Mouse (Mus musculus): ENCODE data around the gene Usf3. TPM values are rescaled to one million over a fixed set of nuclear protein-coding genes. Genes with fewer than 3 reads are reported as not detected.

Usf3 gene
- polyA plus RNA-seq, 1 experiment: 12.0 TPM

DNA sequence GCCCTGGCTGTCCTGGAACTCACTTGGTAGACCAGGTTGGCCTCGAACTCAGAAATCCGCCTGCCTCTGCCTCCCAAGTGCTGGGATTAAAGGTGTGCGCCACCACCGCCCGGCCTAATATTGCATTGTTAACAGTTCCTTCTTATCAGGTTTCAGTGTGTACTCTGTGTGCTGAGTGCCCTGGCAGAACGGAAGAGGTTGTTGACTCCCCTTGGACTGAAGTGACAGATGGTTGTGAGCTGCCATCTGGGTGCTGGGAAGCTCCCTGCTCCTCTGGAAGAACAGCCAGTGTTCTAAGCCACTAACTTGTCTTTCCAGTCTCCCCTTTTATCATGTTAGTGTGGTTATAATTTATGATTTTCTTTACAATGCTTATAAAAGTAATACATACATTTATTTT, 31.3 kb downstream of the Usf3 start:
- Histone ChIP-seq H3K27ac (ENCODE audit: control insufficient read depth, insufficient read depth, low read depth, low read length, poor library complexity) (no peak overlapping the region), H3K4me3 (replicated peaks; ENCODE audit: control insufficient read depth, low read depth, low read length) (no peak overlapping the region), H3K4me1 (ENCODE audit: control insufficient read depth, insufficient read depth, low read length) (peaks cover under 1% of the 10 kb centered on the region; the same call in 1 of the 2 replicates)
- TF ChIP-seq POLR2A (IDR thresholded peaks at IDR 0.05; ENCODE audit: borderline replicate concordance, control insufficient read depth, low read depth, low read length): no peak
- TF ChIP-seq CTCF (IDR thresholded peaks at IDR 0.05; ENCODE audit: control insufficient read depth, insufficient read depth, low read length): no peak
- 87% methylated on average over 6 of the region's 6 CpGs for WGBS

DNA sequence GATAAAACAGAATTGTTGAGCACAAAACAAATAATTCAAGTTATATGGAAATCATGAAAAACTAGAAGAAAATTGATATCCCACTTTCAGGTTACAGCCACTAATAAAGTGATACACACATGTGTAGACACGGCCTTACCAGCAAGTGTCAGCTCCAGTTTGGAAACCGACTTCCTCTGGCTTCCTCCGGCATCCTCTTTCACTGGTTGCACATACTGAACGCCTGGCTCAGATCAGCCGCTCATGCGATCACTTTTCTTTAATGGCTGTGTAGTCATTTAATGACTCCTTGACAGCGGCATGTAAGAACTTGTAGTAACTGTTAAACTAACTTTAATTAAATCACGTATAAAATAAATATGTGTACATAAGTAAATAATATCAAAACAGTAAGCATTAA, 32.9 kb downstream of the Usf3 start:
- Histone ChIP-seq H3K4me3 (replicated peaks; ENCODE audit: control insufficient read depth, low read depth, low read length) (no peak overlapping the region), H3K4me1 (ENCODE audit: control insufficient read depth, insufficient read depth, low read length) (no peaks in the 10 kb centered on the region; the same call in 1 of the 2 replicates), H3K27ac (ENCODE audit: control insufficient read depth, insufficient read depth, low read depth, low read length, poor library complexity) (no peak overlapping the region)
- 82% methylated on average over 8 of the region's 8 CpGs for WGBS
- TF ChIP-seq POLR2A (IDR thresholded peaks at IDR 0.05; ENCODE audit: borderline replicate concordance, control insufficient read depth, low read depth, low read length): no peak
- no peak for TF ChIP-seq CTCF (IDR thresholded peaks at IDR 0.05; ENCODE audit: control insufficient read depth, insufficient read depth, low read length)

DNA sequence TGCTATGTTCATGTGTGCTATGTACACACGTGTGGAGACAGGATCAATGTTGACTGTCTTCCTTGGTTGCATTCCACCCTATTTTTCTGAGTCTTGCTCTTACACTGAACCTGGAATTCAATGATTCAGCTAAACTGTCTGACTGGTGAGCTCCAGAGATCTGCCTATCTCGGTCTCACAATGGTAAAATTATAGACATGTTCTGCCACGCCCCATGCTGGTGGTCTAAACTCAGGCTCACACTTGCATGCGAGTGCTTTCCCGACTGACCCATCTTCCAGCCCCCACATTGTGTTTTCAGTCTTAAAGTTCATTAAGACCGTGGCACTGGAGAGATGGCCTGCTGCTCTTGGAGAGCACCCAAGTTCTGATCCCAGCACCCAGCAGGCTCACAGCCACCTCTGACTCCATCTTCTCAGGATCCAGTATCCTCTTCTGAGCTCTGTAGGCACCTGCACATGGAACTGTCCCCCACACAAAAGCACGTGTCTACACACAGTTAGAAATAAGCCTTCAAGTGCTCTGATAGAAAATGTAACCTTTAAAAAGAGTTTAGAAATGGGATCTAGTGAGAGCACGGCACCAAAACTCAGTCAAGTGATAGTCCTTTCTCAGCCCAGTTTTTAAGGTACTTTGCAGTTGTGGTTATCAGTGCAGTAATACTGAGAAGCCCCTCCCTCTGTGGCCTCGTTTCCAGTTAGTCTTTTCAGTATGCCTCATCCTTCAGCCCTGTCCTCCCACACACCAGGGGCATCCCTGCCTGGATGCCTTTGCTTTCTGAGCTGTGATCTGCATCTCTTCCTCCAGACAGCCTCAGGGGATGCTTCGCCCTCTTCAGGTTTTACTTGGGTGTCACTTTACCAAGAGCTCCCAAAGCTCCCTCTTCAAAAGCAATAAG, 37.4 kb downstream of the Usf3 start:
- no peaks in the 10 kb centered on the region for H3K4me1 ChIP-seq (ENCODE audit: control insufficient read depth, insufficient read depth, low read length)
- WGBS: 71% methylated on average over 10 of the region's 10 CpGs
- TF ChIP-seq CTCF (IDR thresholded peaks at IDR 0.05; ENCODE audit: control insufficient read depth, insufficient read depth, low read length): no peak
- no peak overlapping the region for H3K27ac ChIP-seq (ENCODE audit: control insufficient read depth, insufficient read depth, low read depth, low read length, poor library complexity)
- H3K4me3 ChIP-seq (replicated peaks; ENCODE audit: control insufficient read depth, low read depth, low read length): no peak overlapping the region

DNA sequence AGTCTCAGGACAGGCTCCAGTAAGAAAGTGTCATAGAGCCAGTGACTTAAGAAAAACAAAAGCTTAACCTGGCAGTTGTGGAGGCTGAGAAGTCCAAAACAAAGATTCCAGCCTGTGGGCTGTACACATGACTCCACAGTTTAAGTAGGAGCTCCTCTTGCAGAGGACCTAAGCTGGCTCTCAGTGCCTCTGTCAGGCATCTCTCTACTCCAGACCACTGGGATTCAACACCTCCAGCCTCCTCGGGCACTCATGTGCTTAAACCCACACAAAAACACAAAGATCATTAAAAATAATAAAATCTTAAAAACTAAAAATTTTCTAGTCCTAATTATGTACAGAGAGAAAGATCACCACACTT, 38.0 kb downstream of the Usf3 start:
- WGBS: 87% methylated on average over 1 of the region's 1 CpGs
- no peak overlapping the region for H3K27ac ChIP-seq (ENCODE audit: control insufficient read depth, insufficient read depth, low read depth, low read length, poor library complexity)
- H3K4me3 ChIP-seq (replicated peaks; ENCODE audit: control insufficient read depth, low read depth, low read length): no peak overlapping the region
- TF ChIP-seq POLR2A (IDR thresholded peaks at IDR 0.05; ENCODE audit: borderline replicate concordance, control insufficient read depth, low read depth, low read length): no peak
- no peak for TF ChIP-seq CTCF (IDR thresholded peaks at IDR 0.05; ENCODE audit: control insufficient read depth, insufficient read depth, low read length)
- H3K4me1 ChIP-seq (ENCODE audit: control insufficient read depth, insufficient read depth, low read length): no peaks in the 10 kb centered on the region

DNA sequence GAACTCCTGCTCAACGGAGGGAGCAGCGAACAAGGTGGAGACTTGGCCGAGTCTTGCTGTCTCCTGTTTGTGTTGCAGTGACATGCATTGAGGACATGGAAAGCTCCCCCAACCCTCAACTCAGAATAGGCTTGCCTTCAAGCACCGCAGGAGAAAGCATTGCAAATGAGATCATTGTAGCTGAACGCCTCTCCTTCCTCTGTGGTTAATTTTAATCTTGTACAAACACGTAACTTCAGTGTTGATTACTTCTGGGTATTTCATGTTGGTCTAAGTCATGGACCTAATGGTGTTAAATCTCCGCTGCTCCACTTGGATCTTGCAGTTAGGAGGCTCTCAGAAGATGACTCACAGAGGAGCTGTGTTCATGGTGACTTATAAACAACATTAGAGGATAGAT, 39.7 kb downstream of the Usf3 start:
- H3K4me3 ChIP-seq (replicated peaks; ENCODE audit: control insufficient read depth, low read depth, low read length): no peak overlapping the region
- H3K27ac ChIP-seq (ENCODE audit: control insufficient read depth, insufficient read depth, low read depth, low read length, poor library complexity): no peak overlapping the region
- WGBS: 84% methylated on average over 7 of the region's 7 CpGs
- TF ChIP-seq CTCF (IDR thresholded peaks at IDR 0.05; ENCODE audit: control insufficient read depth, insufficient read depth, low read length) (no peak), POLR2A (IDR thresholded peaks at IDR 0.05; ENCODE audit: borderline replicate concordance, control insufficient read depth, low read depth, low read length) (no peak)
- no peaks in the 10 kb centered on the region for H3K4me1 ChIP-seq (ENCODE audit: control insufficient read depth, insufficient read depth, low read length)

DNA sequence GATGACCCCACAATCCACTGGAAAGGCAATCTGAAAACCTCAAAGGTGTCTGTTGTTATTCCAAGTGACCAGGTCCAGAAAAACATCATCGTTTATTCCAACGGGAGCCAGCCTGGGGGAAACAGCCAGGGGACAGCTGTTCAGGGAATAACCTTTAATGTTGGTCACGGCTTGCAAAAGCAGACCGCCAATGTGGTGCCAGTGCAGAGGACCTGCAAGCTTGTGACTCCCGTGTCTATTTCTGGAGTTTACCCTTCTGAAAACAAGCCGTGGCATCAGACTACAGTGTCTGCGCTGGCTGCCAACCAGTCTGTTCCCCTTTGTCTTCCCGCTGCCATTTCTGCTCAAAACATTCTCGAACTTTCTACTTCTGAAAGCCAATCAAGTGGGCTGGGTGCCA, 42.5 kb downstream of the Usf3 start:
- H3K4me3 ChIP-seq (replicated peaks; ENCODE audit: control insufficient read depth, low read depth, low read length): no peak overlapping the region
- TF ChIP-seq POLR2A (IDR thresholded peaks at IDR 0.05; ENCODE audit: borderline replicate concordance, control insufficient read depth, low read depth, low read length) (no peak), CTCF (IDR thresholded peaks at IDR 0.05; ENCODE audit: control insufficient read depth, insufficient read depth, low read length) (no peak)
- WGBS: 94% methylated on average over 9 of the region's 9 CpGs

DNA sequence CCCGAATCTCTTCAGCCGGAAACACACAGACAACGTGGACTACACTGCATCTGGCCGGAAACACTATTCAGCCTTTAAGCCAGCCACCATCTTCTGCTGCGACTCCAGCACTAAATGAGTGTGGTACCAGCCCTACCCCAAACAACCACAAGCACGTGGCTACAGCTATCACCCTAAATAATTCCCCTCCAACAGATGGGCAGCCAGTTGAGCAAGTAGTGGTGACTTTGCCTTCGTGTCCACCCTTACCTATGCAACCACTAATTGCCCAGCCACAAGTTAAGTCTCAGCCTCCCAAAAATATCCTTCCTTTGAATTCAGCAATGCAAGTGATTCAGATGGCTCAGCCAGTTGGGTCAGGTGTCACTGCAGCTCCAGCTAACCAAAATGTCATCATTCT, 43.4 kb downstream of the Usf3 start:
- Histone ChIP-seq H3K27ac (ENCODE audit: control insufficient read depth, insufficient read depth, low read depth, low read length, poor library complexity) (no peak overlapping the region; the same call in 1 of the 2 replicates), H3K4me1 (ENCODE audit: control insufficient read depth, insufficient read depth, low read length) (no peaks in the 10 kb centered on the region), H3K4me3 (replicated peaks; ENCODE audit: control insufficient read depth, low read depth, low read length) (no peak overlapping the region)
- TF ChIP-seq POLR2A (IDR thresholded peaks at IDR 0.05; ENCODE audit: borderline replicate concordance, control insufficient read depth, low read depth, low read length) (no peak), CTCF (IDR thresholded peaks at IDR 0.05; ENCODE audit: control insufficient read depth, insufficient read depth, low read length) (no peak)
- WGBS: 90% methylated on average over 7 of the region's 7 CpGs

More for the DNA sequence above, 42.5 kb downstream of the Usf3 start:
- no peak overlapping the region for H3K27ac ChIP-seq (ENCODE audit: control insufficient read depth, insufficient read depth, low read depth, low read length, poor library complexity)
- H3K4me1 ChIP-seq (ENCODE audit: control insufficient read depth, insufficient read depth, low read length): no peaks in the 10 kb centered on the region

DNA sequence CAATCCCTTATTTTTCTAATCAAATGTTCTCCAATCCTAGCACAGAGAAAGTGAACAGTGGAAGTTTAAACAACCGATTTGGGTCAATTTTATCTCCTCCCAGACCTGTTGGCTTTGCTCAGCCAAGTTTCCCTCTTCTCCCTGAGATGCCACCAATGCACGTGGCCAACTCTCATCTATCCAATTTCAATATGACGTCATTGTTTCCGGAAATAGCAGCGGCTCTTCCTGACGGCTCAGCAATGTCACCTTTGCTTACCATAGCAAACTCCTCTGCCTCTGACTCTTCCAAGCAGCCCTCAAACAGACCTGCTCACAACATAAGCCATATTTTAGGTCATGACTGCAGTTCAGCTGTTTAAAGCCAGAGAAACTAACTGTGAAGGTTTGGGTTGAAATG, 48.4 kb downstream of the Usf3 start:
- 81% methylated on average over 6 of the region's 6 CpGs for WGBS
- Histone ChIP-seq H3K4me1 (ENCODE audit: control insufficient read depth, insufficient read depth, low read length) (no peaks in the 10 kb centered on the region), H3K4me3 (replicated peaks; ENCODE audit: control insufficient read depth, low read depth, low read length) (no peak overlapping the region), H3K27ac (ENCODE audit: control insufficient read depth, insufficient read depth, low read depth, low read length, poor library complexity) (no peak overlapping the region)
- no peak for TF ChIP-seq CTCF (IDR thresholded peaks at IDR 0.05; ENCODE audit: control insufficient read depth, insufficient read depth, low read length)
- TF ChIP-seq POLR2A (IDR thresholded peaks at IDR 0.05; ENCODE audit: borderline replicate concordance, control insufficient read depth, low read depth, low read length): no peak
